Mouse (Mus musculus) c-Kit-positive CD71-positive TER-119-positive erythroid progenitor cells, embryonic 14.5 days (primary cell): ENCODE results near the gene Gabbr2.

Experiments used
- DNase-seq: peaks from one replicate; pipeline ENCODE4 v3.0.0-alpha.2; 2013; ENCODE audit warnings: low spot score

Gabbr2 gene

DNA sequence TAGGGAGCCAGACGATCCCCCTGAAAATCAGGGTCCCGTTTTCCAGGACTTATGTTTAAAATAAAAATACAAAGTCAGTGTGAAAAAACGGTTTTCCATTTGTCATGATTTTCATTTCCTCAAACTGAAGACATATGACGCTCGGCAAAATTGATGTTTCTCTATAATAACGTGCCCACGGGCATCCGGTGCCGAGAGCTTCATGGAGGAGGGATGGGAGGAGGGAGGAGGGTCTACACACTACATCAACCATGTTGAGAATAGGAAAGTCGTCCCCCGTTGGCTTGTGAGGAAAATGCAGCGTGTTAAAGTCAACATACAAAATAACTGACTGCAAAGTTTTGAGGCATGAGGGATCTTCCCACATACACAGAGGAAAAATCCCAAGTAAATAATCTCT lies 75.7 kb downstream of the Gabbr2 start:
- no peak for DNase-seq

DNA sequence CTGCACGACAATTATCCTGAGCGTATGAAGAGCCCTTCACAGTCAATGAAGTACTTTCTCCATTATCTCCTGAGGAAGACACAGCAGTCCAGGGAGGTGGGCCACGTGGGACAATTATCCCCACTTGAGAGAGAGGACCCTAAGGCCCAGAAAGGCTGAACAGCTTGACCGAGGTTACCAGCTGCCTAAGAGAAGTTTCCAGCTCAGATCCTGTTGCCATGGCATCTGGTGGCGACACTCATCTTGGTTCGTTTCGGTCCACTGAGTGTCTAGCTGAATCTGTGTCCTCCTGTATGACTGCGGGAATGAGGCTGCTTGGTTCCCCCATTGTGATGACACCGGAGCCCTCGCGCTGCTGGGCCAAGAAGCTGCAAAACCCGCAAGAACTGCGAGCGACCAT lies 76.2 kb downstream of the Gabbr2 start:
- DNase-seq: no peak

GRCm38 (mm10) chr4:46914606-46915005 lies 77.1 kb downstream of the Gabbr2 start:
- DNase-seq: no peak

- DNase-seq: no peak
Observed at GRCm38 (mm10) chr4:46906036-46906691, 85.5 kb downstream of the Gabbr2 start.

DNA sequence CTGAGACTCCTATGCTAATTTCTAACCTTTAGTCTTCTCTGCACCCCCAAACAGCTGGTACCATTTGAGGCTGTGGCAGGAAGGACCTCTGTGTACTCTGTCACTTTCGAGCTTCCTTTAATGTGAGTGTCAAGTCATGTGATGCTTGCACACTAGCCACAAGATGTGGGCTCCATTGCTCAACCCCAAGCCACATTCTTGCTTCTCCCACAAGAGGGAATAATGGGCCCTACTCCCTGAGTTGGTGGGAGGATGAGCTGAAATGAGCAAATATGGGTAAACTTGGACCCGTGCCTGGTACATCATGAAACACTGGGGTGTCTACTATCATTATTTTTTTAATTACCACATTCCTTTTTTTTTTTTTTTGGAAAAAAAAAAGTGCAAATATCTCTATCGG lies 86.5 kb downstream of the Gabbr2 start:
- no peak for DNase-seq

GRCm38 (mm10) chr4:46904129-46904528 lies 87.5 kb downstream of the Gabbr2 start:
- DNase-seq: peak; percentile 58

GRCm38 (mm10) chr4:46898546-46898945 lies 93.1 kb downstream of the Gabbr2 start:
- DNase-seq: no peak

DNA sequence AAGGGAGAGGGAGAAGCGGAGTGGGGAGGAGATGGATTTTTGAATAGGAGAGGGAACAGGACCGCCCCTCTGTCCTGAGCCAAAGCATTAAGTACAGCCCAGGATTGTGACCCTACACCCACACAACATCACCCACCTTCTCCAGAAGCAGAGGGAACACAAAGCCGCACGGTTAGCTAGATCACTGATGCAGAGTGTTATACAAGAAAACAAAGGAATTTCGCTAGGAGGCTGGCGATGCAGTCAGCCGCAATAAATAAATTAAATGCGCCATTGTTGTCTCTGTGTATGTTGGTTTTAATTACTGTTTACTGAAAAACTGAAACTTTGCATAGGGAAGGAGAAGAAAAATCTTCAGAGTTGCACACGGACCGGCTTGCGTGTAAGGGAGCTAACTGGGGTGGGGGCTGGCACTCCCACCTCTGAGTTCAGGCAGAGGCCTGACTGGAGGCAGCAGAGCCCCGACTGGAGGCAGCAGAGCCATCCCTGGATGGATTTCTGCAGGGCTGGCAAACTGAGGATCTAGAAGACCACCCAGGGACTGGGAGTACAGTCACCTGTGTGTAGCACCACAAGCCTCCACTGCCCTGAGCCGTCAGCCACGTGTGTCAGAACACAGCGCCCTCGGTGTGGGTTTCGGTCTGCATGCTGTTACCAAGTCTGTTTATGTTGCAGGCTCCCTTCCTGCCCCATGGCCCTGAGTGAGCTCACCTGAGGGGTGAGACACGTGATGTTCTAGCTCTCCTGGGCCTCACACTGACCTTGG lies 93.9 kb downstream of the Gabbr2 start:
- no peak for DNase-seq

DNA sequence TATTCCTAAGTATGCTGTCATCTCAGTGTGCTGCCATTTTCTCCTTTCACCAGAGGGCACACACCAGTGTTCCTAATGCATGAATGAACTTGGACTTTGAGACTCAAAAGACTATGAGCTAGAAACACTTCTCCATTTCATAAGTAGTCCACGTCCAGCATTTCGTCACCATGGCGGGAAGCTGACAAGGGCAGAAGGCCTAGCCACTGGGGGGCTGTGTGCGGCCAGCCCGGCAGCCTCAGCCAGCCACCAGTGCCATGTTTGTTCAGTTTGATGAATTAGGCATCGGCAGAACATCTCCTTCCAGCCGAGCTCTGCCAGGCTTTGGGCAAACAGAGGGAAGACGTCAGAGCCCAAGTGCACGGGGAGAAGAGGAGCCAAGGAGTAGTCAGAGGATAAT lies 97.5 kb downstream of the Gabbr2 start:
- DNase-seq: no peak

DNA sequence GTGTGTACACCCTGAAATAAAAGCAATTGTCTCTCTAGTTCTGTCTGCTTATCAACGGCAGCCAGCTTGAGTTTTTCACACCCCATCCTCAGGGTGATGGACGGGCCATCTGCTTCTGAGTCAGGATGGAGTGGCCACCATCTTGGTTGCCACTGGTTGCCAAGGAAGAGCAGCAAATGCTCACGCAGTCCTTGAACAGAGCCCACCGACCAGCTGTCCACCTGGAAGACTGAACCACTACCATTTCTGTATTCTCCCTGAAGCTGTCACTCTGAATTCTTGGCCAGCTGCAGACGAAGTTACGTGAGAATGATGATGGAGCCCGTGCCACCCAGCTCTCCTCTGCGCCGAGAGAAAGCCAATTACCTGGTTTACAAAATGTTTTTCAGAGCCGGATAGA lies 102.5 kb downstream of the Gabbr2 start:
- no peak for DNase-seq

DNA sequence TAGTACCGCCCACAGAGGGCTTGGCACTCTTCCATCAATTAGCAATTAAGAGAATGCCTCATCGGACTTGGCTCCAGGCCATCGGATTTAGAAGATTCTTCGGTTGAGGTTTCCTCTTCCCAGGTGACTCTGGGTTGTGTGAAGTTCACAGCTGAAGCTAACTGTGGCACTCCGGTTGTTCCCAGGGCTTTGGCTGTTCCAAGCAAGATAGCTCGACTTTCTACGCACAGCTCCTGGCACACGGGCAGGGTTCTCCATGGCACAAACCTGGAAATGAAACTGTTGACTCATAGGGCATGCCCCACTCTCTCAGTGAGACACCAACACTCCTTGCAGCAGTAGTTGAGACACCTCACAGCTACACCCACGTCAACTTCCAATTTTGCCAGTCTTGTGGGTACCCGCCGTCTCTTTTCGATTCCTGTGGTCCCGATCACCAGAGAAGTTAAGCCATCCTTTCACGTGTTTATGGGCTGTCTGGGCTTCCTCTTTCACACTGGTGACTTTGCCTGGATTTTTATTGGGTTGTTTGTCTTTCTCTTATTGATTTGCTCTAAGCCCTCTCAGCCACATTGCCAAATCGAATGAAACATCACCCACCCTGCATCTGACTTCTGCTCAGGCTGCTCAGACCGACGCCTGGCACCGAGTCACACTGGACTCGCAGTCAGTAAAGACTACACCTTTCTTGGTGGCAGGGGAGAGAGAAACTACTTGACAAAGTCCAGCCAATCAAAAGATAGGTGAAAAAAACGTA lies 105.9 kb downstream of the Gabbr2 start:
- no peak for DNase-seq

DNA sequence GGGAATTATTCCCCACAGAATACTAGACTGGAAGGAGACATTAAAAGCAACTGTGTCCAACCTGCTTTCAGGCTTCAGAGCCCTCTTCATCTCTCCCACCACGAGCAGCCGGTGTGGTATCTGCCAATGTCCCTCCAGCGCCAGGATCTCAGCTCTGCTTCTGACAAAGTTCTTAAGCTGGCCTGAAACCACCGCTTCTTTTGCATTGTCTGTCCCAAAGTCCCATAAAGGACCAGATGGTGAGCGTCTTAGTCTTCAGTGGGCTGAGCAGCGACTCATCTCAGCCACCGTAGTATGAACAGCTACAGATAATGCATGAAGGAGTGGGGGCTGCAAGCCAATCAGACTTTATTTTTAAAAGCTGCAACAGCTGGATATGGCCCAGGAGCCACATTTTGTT lies 107.5 kb downstream of the Gabbr2 start:
- DNase-seq: no peak

- DNase-seq: no peak
Observed at GRCm38 (mm10) chr4:46883546-46883945, 108.1 kb downstream of the Gabbr2 start.

DNA sequence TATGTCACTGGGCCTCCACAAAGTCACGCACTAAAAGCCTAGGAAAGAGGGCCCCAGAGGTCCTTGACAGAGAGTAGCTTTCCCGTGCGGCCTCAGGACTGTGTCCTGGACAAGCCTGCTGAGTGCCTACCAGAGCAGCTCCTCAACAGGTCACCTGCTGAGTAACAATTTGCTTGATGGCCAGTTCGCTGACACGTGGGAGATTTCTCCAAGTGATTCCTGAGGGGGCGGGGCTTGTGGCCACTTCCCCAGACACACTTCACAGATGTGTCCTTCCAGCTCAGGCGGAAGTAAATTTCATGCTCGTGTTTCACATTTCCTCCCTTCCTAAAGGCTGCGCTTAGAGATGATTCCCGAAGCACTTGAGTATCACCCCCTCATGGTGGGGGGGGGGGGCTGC lies 108.6 kb downstream of the Gabbr2 start:
- DNase-seq: no peak

DNA sequence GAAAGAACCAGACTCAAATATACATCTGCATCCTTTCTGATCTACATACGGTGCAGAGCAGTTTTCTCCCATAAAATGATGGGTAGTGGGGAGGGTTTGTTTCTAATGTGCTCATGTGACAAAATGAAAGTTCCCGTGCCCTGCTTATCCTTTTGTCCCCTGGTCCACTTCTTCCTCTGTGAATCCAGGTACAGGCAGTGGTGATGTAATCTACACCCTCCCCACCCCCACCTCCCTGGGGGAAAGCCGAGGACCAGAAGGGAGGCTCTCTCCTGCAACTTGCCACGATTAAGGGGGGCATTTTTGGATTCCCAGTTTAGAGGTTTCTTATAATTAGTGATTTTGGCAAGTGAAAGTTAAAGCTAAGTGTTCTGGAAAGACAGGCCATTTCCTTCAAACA lies 110.4 kb downstream of the Gabbr2 start:
- no peak for DNase-seq

DNA sequence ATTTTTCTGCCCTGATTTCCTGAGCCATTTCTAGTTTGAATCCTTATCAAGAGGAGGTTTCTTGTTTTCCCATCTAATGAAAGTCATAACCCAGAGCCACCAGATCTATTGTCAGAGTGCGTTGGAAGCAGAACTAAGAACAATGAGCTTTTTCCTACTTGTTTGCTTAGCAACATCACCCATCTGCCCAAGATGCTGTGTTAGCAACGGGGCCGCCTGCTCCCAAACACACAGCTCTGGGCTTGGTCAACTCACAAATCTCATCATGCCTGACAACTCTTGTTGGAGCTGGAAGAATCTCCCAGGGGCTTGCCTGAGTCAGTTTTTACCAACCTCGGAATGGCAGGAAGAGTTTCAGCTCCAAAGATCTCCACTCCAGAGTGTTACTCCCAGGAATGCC lies 111.7 kb downstream of the Gabbr2 start:
- DNase-seq: no peak

GRCm38 (mm10) chr4:46872750-46873149 lies 118.9 kb downstream of the Gabbr2 start:
- no peak for DNase-seq

GRCm38 (mm10) chr4:46870157-46870556 lies 121.5 kb downstream of the Gabbr2 start:
- DNase-seq: no peak

DNA sequence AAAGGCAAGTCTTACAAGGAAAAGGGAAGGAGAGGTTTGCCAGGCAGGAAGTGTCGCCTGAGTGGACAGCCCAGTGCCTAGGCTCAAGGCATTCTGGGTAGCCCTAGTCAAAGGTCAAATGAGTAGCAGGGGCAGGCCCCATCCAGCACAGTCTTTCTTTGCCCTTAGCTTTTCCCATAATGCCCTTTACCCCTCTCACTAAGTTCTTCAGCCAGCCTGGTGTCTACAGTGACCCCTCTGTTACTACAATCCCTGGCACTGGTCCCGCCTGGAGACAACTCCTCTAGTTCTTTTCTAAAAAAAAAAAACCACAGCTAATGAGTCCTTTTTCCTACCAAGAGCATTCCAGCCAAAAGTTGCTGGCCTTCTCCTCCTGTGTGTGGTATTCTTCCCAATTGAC lies 122.3 kb downstream of the Gabbr2 start:
- no peak for DNase-seq

DNA sequence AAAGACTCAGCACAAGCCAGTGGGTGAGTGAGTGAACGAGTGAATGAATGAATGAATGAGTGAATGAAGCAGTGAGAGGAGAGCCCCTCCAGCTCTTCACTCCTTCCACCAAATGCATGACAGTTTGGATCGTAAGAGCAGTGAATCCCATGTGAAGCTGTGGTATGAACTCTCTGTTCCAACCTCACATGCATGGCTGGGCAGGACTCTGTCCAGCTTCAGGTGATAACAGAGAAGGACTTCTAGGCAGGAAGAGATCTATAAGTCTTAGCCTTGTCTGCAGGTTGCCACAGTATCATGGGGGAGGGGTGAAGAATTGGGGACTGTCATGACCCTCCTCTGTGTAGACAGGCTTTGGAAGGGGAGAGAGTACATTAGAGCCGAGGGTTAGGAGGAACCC lies 122.8 kb downstream of the Gabbr2 start:
- no peak for DNase-seq

DNA sequence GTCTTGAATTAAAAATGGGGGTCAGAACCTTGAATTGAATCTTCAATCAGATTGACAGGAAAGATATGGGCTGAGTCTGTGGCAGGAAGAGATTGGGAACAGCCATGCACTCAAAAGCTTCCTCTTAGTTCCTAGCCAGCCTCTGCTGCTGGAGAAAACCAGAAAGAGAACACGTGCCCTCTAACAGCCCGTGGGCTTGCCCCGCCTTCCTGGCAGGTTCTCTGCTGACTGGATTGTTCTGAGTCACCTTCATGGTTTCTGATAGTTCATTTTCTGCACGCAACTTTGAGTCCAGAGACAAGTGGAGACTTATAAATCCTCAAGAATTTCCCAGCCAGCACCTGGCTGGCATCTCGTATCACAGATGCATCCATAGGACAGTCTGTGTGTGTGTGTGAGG lies 123.5 kb downstream of the Gabbr2 start:
- no peak for DNase-seq

DNA sequence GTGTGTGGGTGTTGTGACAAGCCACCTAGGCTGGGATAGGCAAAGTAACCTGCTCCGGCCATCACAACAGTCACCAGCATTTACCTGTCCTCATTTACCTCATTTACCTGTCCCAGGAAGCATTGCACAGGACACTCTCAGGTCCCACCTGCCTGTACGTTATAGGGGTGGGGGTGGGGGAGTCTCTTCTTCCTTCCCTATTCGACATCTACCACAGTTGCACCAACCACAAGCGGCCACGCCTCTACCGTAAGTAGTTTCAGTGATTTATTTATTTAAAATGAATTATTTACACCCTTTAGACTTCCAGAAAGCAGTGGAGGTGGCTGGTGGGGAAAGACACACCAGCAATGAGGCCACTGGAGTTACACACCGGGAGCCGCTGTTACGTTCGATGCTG lies 123.9 kb downstream of the Gabbr2 start:
- no peak for DNase-seq

GRCm38 (mm10) chr4:46866070-46866469 lies 125.6 kb downstream of the Gabbr2 start:
- DNase-seq: no peak
